Mouse (Mus musculus) yolk sac, embryonic 10.5 days (tissue): Measurements from ENCODE around the gene Col5a1.

Experiments
- DNase-seq: peaks from one replicate; pipeline ENCODE4 v3.0.0-alpha.2; 2017; ENCODE audit warnings: low spot score

Col5a1 gene

GRCm38 (mm10) chr2:28036788-28037187 lies 150.6 kb downstream of the Col5a1 start:
- no peak for DNase-seq

- no peak for DNase-seq
These were observed 151.5 kb downstream of the Col5a1 start for GRCm38 (mm10) chr2:28037505-28038390.

GRCm38 (mm10) chr2:28038391-28039096 lies 152.3 kb downstream of the Col5a1 start:
- no peak for DNase-seq

GRCm38 (mm10) chr2:28039647-28040325 lies 153.6 kb downstream of the Col5a1 start:
- no peak for DNase-seq

GRCm38 (mm10) chr2:28040466-28040865 lies 154.2 kb downstream of the Col5a1 start:
- no peak for DNase-seq

GRCm38 (mm10) chr2:28044920-28045598 lies 158.8 kb downstream of the Col5a1 start:
- DNase-seq: no peak

GRCm38 (mm10) chr2:28046311-28046710 lies 160.1 kb downstream of the Col5a1 start:
- no peak for DNase-seq

GRCm38 (mm10) chr2:28047092-28047491 lies 160.9 kb downstream of the Col5a1 start:
- no peak for DNase-seq

- DNase-seq: no peak
These were observed 173.7 kb downstream of the Col5a1 start for GRCm38 (mm10) chr2:28059922-28060321.

- no peak for DNase-seq
These were observed 177.6 kb downstream of the Col5a1 start for GRCm38 (mm10) chr2:28063711-28064338.

- peak; percentile 10 for DNase-seq
These were observed 178.3 kb downstream of the Col5a1 start for GRCm38 (mm10) chr2:28064339-28065080.

- DNase-seq: no peak
These were observed 178.9 kb downstream of the Col5a1 start for GRCm38 (mm10) chr2:28065081-28065651.

- no peak for DNase-seq
These were observed 180.5 kb downstream of the Col5a1 start for GRCm38 (mm10) chr2:28066686-28067085.

GRCm38 (mm10) chr2:28067175-28067574 lies 180.9 kb downstream of the Col5a1 start:
- DNase-seq: no peak

GRCm38 (mm10) chr2:28067821-28068536 lies 181.8 kb downstream of the Col5a1 start:
- peak; percentile 14 for DNase-seq

- DNase-seq: no peak
These were observed 182.3 kb downstream of the Col5a1 start for GRCm38 (mm10) chr2:28068537-28068878.

GRCm38 (mm10) chr2:28075616-28076187 lies 189.5 kb downstream of the Col5a1 start:
- no peak for DNase-seq

- DNase-seq: no peak
These were observed 198.5 kb downstream of the Col5a1 start, which contains the start of gene Fcnb for GRCm38 (mm10) chr2:28084768-28085167. Fcnb (minus strand) TSS chr2:28084885.

- no peak for DNase-seq
These were observed 199.9 kb downstream of the Col5a1 start for GRCm38 (mm10) chr2:28086112-28086511.
